Mouse (Mus musculus) heart, adult 2 months (tissue): ENCODE results near the gene Ddx52. TPM values are rescaled to one million over a fixed set of nuclear protein-coding genes. Genes with fewer than 3 reads are reported as not detected.

ENCODE experiments used
- DNase-seq, 2 experiments: peaks; one replicate each; pipeline ENCODE4 v3.0.0; 2021
- H3K27ac ChIP-seq: fragments of 200-600 bp; 2 replicates; pipeline ENCODE4 v1.8.1; 2022
- H3K27me3 ChIP-seq: fragments of 200-500 bp; 2 replicates; pipeline ENCODE4 v1.6.1; 2012; ENCODE audit warnings: mild to moderate bottlenecking, low read length, inconsistent platforms, mixed read lengths; ENCODE audit not compliant: control insufficient read depth, insufficient read depth
- H3K36me3 ChIP-seq: fragments of 200-500 bp; 2 replicates; pipeline ENCODE4 v1.6.1; 2012; ENCODE audit warnings: low read length, inconsistent platforms; ENCODE audit not compliant: control insufficient read depth, insufficient read depth
- H3K4me1 ChIP-seq: fragments of 200-500 bp; 2 replicates; pipeline ENCODE4 v1.6.1; 2011; ENCODE audit warnings: low read length; ENCODE audit not compliant: control insufficient read depth, insufficient read depth
- H3K4me3 ChIP-seq: fragments of 200-600 bp; 2 replicates; pipeline ENCODE4 v1.8.1; 2022
- H3K79me2 ChIP-seq: fragments of 200-500 bp; replicated peaks from 2 replicates; pipeline ENCODE4 v1.6.1; 2012; ENCODE audit warnings: mild to moderate bottlenecking, inconsistent platforms, low read length, moderate library complexity, mixed read lengths; ENCODE audit not compliant: control insufficient read depth, insufficient read depth
- H3K9ac ChIP-seq: fragments of 200-500 bp; 2 replicates; pipeline ENCODE4 v1.6.1; 2012; ENCODE audit warnings: low read depth, mild to moderate bottlenecking, control low read depth, inconsistent platforms, low read length, mixed read lengths
- CTCF ChIP-seq: fragments of 200-600 bp; IDR thresholded peaks from 2 replicates; pipeline ENCODE4 v1.8.1; 2022; ENCODE audit warnings: antibody characterized with exemption, mild to moderate bottlenecking, moderate library complexity
- EP300 ChIP-seq: fragments of 200-500 bp; IDR thresholded peaks from 2 replicates; pipeline ENCODE4 v1.6.1; 2011; ENCODE audit warnings: low read depth, low read length, control low read depth; ENCODE audit not compliant: insufficient read depth
- POLR2A ChIP-seq: fragments of 200-500 bp; IDR thresholded peaks from 2 replicates; pipeline ENCODE4 v1.6.1; 2011; ENCODE audit warnings: mild to moderate bottlenecking, low read depth, low read length, control low read depth; ENCODE audit not compliant: insufficient read depth
- WGBS: fragments of 180-500 bp; shearing (Covaris S2); methylation state at CpG from one replicate; pipeline ENCODE4 v1.1.7; 2018; 5-methylcytosine and 5-hydroxymethylcytosine counted together
- intact Hi-C: fragments of 180-260 bp; cut with DNase I; formaldehyde crosslinking; loops from one replicate; pipeline ENCODE4 v1.15.1; 2025
- polyA plus RNA-seq: library from polyadenylated mRNA; depleted of rRNA; stranded (reverse); fragments of >200 nt; gene quantifications from 2 replicates; pipeline ENCODE4 v1.2.3, GENCODE M21; 2012; rRNA removed
- total RNA-seq, 2 experiments: library from RNA; stranded (reverse); gene quantifications; 2 replicates each; pipeline ENCODE4 v1.2.3; 2021

The Ddx52 gene
- total and polyA plus RNA-seq, 3 experiments, result 3.3 to 9.9 (median 8.9) TPM

DNA sequence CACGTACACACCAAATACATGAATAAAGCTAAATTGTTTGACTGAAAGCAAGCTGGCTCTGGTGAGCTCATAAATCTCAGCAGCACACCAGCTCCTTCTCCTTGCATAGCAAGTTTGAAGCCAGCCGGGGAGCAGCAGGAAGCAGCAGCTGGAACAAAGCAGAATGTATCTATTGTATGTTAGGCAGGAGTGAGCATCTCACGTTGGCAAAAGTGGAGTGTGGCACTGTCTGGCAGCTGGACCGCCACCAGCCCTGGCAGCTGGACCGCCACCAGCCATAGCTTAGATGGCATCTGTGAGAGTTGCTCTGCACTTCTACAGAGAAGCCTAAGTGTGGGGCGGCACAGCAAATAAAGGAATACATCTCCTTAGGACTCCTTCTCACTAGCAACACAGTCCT lies 62.1 kb downstream of the Ddx52 start:
- DNase-seq, result no peak
- H3K27me3 ChIP-seq, result no peaks in the 10 kb centered on the region
- no peak overlapping the region for H3K9ac ChIP-seq
- no peak overlapping the region for H3K4me3 ChIP-seq
- H3K79me2 ChIP-seq, result no peaks in the 10 kb centered on the region
- H3K27ac ChIP-seq, result no peak overlapping the region
- no peak for TF ChIP-seq CTCF
- no peak for TF ChIP-seq POLR2A
- no peak for TF ChIP-seq EP300
- H3K4me1 ChIP-seq, result no peaks in the 10 kb centered on the region
- intact Hi-C loops, result no loop called here
- H3K36me3 ChIP-seq, result no peaks in the 10 kb centered on the region
- WGBS, result 85% methylated on average over 6 of the region's 6 CpGs

DNA sequence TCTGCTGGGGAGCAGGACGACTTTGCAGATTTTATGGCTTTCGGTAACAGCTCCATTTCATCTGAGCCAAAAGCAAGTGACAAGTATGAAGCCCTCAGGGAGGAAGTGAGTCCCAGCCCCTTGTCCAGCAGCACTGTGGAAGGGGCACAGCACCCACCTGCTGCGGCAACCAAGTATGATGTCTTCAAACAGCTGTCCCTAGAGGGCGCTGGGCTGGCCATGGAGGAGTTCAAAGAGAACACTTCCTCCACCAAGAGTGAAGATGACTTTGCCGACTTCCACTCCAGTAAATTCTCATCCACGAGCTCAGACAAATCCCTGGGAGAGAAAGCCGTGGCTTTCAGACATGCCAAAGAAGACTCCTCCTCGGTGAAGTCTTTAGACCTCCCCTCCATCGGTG lies 67.1 kb downstream of the Ddx52 start:
- WGBS, result 89% methylated on average over 9 of the region's 9 CpGs
- H3K36me3 ChIP-seq, result peaks cover 4% of the 10 kb centered on the region; the same call in 1 of the 2 replicates
- no peak overlapping the region for H3K4me3 ChIP-seq
- no peak overlapping the region for H3K9ac ChIP-seq
- no peaks in the 10 kb centered on the region for H3K27me3 ChIP-seq
- no peak for TF ChIP-seq POLR2A
- TF ChIP-seq CTCF, result peak; percentile 18; the same call in 1 of the 2 replicates
- H3K79me2 ChIP-seq, result no peaks in the 10 kb centered on the region
- intact Hi-C loops, result no loop called here
- DNase-seq, result no peak
- H3K4me1 ChIP-seq, result no peaks in the 10 kb centered on the region
- H3K27ac ChIP-seq, result no peak overlapping the region

DNA sequence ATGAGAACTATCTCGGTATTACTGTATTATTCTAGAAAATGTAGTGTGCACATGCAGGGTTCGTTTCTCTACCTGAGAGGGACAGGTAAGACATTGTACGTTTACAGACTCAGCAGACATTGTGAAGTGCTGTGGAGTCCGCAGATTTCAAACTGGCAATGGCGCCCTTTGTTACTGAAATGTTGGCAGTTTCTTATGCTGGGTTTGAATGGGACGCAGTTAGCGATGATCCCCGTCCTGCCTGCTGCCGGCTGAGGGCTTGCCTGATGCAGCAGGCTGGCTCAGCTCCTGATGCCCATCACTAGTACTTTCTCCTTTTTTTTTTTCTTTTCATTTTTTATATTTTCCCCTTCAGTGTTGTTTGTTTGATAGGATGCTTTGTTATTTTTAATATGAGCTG lies 68.5 kb downstream of the Ddx52 start:
- no peak overlapping the region for H3K9ac ChIP-seq
- DNase-seq, result no peak
- WGBS, result 92% methylated on average over 9 of the region's 9 CpGs
- H3K36me3 ChIP-seq, result peaks cover 4% of the 10 kb centered on the region; the same call in 1 of the 2 replicates
- no peaks in the 10 kb centered on the region for H3K27me3 ChIP-seq
- H3K4me3 ChIP-seq, result no peak overlapping the region
- no peaks in the 10 kb centered on the region for H3K4me1 ChIP-seq
- TF ChIP-seq POLR2A, result no peak
- no peak for TF ChIP-seq EP300
- no peak for TF ChIP-seq CTCF
- intact Hi-C loops, result no loop called here
- no peak overlapping the region for H3K27ac ChIP-seq
- H3K79me2 ChIP-seq, result no peaks in the 10 kb centered on the region

DNA sequence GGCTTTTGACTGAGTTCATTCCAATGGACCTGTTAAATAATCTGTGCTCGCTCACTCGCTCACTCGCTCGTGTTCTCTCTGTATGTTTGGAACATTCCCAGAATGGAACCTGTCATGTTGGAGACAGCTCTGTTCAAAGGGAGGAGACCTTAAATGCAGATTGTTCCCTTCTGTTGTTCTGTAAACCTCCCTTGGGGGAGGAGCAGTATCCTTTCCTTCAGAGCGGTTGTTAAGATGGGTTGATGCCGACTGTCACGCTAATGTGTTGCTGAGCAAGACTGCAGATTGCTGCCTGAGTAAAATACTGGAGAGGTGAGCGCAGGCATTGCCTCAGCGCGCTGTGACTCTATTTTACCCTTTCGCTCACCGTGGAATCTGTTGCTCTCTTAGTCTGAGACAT lies 69.2 kb downstream of the Ddx52 start:
- intact Hi-C loops, result no loop called here
- TF ChIP-seq CTCF, result no peak
- TF ChIP-seq EP300, result no peak
- no peak for TF ChIP-seq POLR2A
- WGBS, result 70% methylated on average over 12 of the region's 12 CpGs
- no peak for DNase-seq
- H3K79me2 ChIP-seq, result no peaks in the 10 kb centered on the region
- no peak overlapping the region for H3K4me3 ChIP-seq
- H3K27me3 ChIP-seq, result no peaks in the 10 kb centered on the region
- H3K36me3 ChIP-seq, result peaks cover 4% of the 10 kb centered on the region; the same call in 1 of the 2 replicates
- H3K4me1 ChIP-seq, result no peaks in the 10 kb centered on the region
- no peak overlapping the region for H3K9ac ChIP-seq
- no peak overlapping the region for H3K27ac ChIP-seq

DNA sequence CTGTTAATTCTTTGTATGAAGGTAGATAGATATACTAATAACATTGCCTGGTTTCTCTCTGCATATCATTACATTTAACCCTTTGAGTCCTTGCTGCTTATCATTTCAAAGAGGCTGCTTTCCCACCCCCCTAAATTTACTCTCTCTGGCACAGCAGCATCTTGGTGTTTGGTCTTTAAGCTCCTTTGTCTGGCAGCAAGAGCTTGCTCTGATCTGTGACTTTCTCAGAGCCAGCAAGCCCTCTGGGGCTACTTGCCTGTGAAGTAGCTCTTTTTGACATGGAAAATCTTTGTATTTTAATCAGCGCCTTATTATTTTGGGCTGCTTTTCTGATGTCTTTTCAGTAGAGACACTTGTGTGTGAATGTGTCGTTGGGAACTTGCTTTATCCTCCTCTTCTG lies 69.7 kb downstream of the Ddx52 start:
- DNase-seq, result no peak
- Histone ChIP-seq H3K36me3 (peaks cover 4% of the 10 kb centered on the region; the same call in 1 of the 2 replicates), H3K79me2 (no peaks in the 10 kb centered on the region), H3K27me3 (no peaks in the 10 kb centered on the region), H3K9ac (no peak overlapping the region), H3K4me3 (no peak overlapping the region), H3K4me1 (no peaks in the 10 kb centered on the region), H3K27ac (no peak overlapping the region)
- WGBS, result 81% methylated on average over 2 of the region's 2 CpGs
- TF ChIP-seq CTCF (no peak), EP300 (no peak)
- intact Hi-C loops, result no loop called here

Other genes starting within 250 kb of the Ddx52 start
- gene Wfdc17, start 238.1 kb upstream of the Ddx52 start, total RNA-seq, result 1 to 10 TPM; 4.3 to 4.5 TPM
- gene Wfdc17, start 238.1 kb upstream of the Ddx52 start, polyA plus RNA-seq, result 7.1 and 9.0 TPM in 2 replicates
- gene Wfdc18, start 233.0 kb upstream of the Ddx52 start, total RNA-seq, result not detected
- gene Wfdc18, start 233.0 kb upstream of the Ddx52 start, polyA plus RNA-seq, result not detected in 2 replicates
- gene Wfdc21, start 195.1 kb upstream of the Ddx52 start, total RNA-seq, result not detected
- 1.3 and 2.8 TPM in 2 replicates for gene Wfdc21, start 195.1 kb upstream of the Ddx52 start, polyA plus RNA-seq
- gene Heatr6, start 188.4 kb upstream of the Ddx52 start, total RNA-seq, result 1 to 10 TPM; 6.3 TPM
- gene Heatr6, start 188.4 kb upstream of the Ddx52 start, polyA plus RNA-seq, result 5.4 and 8.4 TPM in 2 replicates
- gene Hnf1b, start 92.0 kb upstream of the Ddx52 start, total RNA-seq, result not detected
- 0.33 TPM in 1 of 2 replicates, not detected in the other for gene Hnf1b, start 92.0 kb upstream of the Ddx52 start, polyA plus RNA-seq
- 10 to 100 TPM; 23.7 to 28.1 TPM for gene Synrg, start 22.4 kb downstream of the Ddx52 start, total RNA-seq
- 12.2 and 18.0 TPM in 2 replicates for gene Synrg, start 22.4 kb downstream of the Ddx52 start, polyA plus RNA-seq
- gene Dusp14, start 127.2 kb downstream of the Ddx52 start, total RNA-seq, result under 1 TPM; 0.34 to 0.48 TPM
- 1.2 and 3.5 TPM in 2 replicates for gene Dusp14, start 127.2 kb downstream of the Ddx52 start, polyA plus RNA-seq
- gene Tada2a, start 187.5 kb downstream of the Ddx52 start, total RNA-seq, result 1 to 10 TPM; 6.2 to 6.4 TPM
- 4.6 and 8.4 TPM in 2 replicates for gene Tada2a, start 187.5 kb downstream of the Ddx52 start, polyA plus RNA-seq
- gene Acaca, start 187.6 kb downstream of the Ddx52 start, total RNA-seq, result 10 to 100 TPM; 19.4 to 20.0 TPM
- gene Acaca, start 187.6 kb downstream of the Ddx52 start, polyA plus RNA-seq, result 25.0 and 25.9 TPM in 2 replicates
- not detected for gene Gm11437, start 225.4 kb downstream of the Ddx52 start, total RNA-seq
- not detected in 2 replicates for gene Gm11437, start 225.4 kb downstream of the Ddx52 start, polyA plus RNA-seq